Mouse (Mus musculus): ENCODE results near the gene Ppfia2. TPM values are rescaled to one million over a fixed set of nuclear protein-coding genes. Genes with fewer than 3 reads are reported as not detected.

The Ppfia2 gene
- total RNA-seq, 2 experiments from 2014 or later: 4.5 to 5.4 TPM

GRCm38 (mm10) chr10:106652276-106652675, 182.1 kb downstream of the Ppfia2 start:
- no peak for DNase-seq (ENCODE audit: low spot score in 2 of 2)

DNA sequence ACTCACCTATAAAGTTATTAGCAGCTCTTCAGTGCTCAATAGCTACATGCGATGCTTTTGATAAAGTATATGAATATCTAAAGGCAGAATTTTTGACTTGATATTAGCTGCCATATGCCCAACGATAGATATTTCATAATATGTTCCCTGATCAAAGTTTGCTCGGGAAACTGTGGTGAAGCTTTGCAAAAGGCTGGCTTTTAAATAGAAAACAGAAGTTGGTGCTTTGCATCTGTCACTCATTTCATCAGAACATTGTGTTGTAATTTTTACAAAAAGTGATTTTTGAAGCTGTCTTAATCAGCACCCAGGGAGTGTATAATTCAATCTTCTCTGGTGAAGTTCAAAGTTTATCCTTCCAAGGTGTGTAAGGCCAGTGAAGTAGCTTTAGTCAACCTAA, 195.1 kb downstream of the Ppfia2 start:
- DNase-seq (ENCODE audit: low spot score in 2 of 2): no peak

DNA sequence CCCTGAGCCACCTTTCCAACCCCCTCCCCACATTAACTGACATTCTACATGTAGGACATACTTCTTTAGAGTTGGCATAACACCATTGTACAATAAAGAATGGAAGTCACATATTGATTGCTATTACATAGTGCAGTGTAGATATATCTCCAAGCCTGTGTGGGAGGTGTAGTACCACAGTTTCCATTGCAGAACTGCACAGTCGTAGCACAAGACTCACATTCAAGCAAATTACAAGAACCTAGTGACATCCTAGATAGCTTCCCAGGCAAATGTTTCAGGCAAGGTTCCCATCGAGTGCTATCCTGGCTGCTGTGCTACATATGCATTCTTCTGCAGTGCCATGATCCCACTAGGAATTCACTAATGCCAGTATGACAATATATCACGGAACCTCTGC, 200.0 kb downstream of the Ppfia2 start:
- DNase-seq (ENCODE audit: low spot score in 2 of 2): no peak

- DNase-seq (ENCODE audit: low spot score in 2 of 2): no peak
Measured at GRCm38 (mm10) chr10:106681395-106681794, 211.3 kb downstream of the Ppfia2 start.

- no peak for DNase-seq (ENCODE audit: low spot score in 2 of 2)
Measured at GRCm38 (mm10) chr10:106685519-106685918, 215.4 kb downstream of the Ppfia2 start.

DNA sequence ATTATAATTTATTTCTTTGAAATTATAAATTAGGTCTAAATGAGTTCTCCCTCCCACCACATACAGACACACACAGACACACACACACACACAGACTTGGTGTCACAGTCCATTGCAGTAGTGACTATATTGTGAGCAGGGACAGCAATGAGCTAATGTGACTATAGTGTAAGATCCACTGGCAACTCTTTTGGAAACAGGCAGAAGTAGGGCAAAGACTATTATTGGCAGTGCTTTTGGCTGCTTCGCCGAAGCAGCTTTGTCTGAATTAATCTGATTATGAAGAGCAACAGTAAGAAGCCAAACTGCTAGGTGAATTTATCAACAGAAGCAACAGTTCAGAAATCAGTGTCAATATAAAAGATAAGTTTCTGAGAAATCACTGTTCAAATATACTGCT, 249.8 kb downstream of the Ppfia2 start:
- DNase-seq (ENCODE audit: low spot score in 2 of 2): no peak

DNA sequence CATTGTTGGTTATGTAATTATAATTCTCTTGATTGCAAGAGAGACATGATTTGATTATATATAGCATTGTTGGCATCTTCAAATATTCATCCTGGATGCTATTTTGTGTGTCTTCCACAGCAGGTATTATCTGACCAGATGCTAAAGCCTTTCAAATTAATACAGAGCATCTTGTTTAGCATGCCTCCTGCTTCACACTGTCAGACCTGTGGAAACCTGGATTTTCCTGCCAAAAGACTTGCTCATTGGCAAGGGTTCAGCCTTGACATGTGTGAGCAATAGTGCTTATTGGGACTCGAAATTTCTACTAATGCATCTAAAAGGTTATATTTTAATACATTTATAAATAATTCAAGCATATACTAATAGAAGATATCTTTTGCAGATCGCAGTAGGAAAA, 262.1 kb downstream of the Ppfia2 start:
- no peak for DNase-seq (ENCODE audit: low spot score in 2 of 2)

DNA sequence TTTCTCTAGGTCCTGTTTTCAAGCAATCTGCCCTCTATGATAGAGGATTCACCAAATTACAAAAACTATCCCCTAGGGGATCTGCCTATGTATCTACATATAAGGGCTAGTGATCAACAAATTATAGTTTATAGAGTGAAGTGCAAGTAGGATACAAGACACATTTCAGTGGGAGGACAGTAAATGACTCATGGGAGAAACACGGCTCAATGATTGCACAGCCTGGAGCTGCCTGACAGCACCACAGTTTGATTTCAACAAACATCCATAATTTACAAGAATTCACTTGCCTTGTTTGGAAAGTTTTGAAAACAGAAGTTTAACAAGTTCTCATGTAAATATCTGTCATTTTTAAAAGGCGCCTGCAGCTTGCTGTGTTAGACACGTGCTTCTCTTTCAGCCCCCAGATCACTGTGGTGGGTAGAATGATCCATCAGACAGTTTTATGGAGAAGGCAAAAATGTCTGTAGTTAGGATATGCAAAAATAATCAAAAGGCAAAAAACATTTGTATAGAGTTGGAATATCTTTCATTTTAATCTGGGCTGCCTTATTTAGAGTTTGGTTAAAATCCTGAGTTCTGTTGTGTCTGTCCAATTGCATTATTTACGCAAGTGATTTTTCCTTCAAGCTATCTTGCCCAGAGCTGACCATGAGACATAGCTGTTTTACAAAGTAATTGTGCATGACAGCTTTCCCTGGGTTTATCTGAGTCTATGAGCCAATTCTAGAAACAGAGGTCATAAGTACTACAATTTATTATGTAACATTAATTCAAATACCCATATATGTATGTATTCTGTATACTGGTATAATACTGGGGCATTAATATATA, 266.3 kb downstream of the Ppfia2 start:
- DNase-seq (ENCODE audit: low spot score in 2 of 2): no peak

DNA sequence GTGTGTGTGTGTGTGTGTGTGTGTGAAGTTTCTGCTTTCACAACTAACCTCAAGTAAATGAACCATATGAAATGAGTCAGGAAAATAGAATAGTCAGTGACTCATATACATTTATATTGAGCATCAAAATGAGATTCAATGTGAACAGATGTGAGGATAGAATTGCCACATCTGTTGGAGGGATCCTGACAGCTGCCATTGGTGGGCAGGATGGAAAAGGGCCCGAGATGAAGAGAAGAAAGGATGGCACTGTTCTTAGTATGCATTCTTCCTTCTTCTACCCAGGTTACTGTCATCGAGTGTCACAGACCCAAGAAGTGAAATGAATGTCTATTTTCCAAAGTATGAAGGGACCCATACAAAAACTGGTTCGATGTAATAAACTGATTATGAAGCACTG, 268.1 kb downstream of the Ppfia2 start:
- DNase-seq (ENCODE audit: low spot score in 2 of 2): no peak

GRCm38 (mm10) chr10:106744966-106745365, 274.8 kb downstream of the Ppfia2 start:
- no peak for DNase-seq (ENCODE audit: low spot score in 2 of 2)

DNA sequence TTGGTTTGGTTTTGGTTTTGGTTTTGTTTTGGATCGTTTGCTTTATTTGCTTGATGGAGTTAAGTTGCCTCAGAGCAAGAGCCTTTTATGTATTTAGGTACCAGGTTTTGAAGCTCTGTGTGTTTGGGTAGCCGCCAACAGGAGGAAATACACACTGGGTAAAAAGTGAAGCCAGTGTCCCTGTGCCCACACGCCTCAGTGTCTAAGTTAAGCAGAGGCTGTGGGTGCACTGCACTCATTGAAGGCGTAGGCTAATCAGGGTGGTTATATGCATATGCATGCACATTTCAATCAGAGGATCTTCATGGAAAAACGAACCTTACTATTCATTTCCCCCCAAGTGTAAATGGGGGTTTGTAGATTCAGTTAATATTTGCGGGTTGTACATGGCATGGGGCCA, 290.9 kb downstream of the Ppfia2 start:
- no peak for DNase-seq (ENCODE audit: low spot score in 2 of 2)

DNA sequence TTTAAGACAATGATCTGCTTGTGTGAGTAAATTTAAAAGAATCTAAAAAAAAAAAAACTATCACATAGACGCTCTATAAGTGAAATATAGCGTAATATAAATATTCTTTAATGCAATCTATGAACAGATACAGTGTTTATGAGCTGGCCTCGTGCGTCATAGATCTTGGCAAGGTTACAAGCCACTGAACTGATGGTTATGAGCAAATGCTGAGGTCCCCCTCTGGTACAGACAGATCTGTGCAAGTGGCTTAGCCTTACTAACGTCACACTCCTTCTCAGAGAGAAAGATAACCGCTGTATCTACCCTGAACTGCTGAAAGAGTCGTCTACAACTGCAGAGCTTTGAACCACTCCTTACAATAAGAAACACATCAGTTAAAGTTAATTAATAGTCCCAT, 293.6 kb downstream of the Ppfia2 start:
- no peak for DNase-seq (ENCODE audit: low spot score in 2 of 2)

DNA sequence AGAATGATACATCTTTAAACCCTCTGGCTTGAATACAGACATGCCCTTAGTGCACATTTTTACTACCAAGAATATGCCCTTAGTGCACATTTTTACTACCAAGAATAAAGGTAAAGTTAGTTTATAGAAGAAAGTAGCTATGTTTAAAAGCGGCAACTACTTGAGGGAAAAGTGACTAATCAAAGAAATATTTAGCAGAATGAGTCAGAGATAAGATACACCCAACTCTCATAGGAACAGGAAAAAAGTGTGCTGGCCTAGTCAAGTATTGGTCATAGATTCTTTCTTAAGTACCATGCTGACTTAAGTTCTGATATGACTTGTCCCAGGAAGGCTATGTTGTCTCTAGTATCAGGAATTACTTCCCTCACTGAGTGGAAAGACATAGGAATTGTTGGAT, 305.4 kb downstream of the Ppfia2 start:
- DNase-seq (ENCODE audit: low spot score in 2 of 2): no peak

DNA sequence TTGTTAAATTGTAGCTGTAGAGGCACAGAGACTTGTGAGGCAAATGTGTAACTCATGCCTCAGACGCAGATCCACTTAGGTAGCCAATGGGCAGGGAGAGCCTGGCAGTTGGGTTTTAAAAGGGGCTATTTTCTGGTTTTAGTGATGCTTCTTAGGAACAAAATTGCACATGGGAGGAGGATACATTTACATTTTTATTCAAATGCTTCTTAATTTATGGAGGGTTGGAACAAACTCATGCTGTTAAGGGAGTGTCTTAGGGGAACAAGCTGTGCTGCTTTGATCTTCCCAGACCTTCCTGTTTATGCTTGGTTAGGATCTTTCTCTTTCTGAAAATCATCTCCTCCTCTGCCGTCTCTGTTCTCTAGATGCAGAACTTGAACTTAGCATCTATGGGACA, 345.3 kb downstream of the Ppfia2 start:
- DNase-seq (ENCODE audit: low spot score in 2 of 2): no peak

DNA sequence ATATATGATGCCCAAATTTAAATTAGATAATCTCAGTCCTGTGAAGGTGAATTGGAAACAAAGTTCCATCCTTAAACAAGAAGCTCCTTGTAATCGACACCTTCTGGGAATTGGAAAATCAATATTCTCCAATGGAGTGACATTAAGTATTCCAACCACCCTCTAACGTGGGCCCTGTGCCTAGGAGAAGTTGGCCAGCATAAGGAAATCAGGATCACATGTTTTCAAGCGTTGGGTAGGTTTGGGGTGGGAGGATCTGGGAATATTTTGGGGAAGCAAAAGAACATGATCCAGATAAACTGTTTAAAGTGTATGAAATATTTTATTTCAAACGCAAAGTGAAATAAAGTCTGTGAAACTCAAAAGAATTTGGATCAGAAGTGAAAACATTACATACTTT, 348.2 kb downstream of the Ppfia2 start:
- no peak for DNase-seq (ENCODE audit: low spot score in 2 of 2)

DNA sequence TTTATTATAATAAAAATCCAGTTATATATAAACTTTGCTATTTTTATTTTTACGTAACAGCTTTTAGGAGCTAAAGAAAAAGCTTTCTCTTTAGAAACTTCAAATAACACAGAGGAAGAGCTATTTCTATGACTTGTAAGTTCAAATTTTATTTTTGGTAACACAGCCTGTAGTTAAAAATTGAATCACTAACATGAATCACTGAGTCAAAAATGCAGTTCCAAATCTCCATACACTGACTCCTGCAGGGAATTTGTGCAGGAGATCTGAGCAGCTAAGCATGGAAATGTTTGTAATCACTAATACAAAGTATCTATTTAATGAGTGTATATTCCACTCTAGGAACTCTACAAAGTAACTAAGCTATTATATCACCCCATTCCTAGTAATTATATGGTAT, 354.1 kb downstream of the Ppfia2 start:
- DNase-seq (ENCODE audit: low spot score in 2 of 2): no peak

GRCm38 (mm10) chr10:106838476-106838875, 368.3 kb downstream of the Ppfia2 start:
- no peak for DNase-seq (ENCODE audit: low spot score in 2 of 2)

- no peak for DNase-seq (ENCODE audit: low spot score in 2 of 2)
Measured at GRCm38 (mm10) chr10:106858106-106858505, 388.0 kb downstream of the Ppfia2 start.

DNA sequence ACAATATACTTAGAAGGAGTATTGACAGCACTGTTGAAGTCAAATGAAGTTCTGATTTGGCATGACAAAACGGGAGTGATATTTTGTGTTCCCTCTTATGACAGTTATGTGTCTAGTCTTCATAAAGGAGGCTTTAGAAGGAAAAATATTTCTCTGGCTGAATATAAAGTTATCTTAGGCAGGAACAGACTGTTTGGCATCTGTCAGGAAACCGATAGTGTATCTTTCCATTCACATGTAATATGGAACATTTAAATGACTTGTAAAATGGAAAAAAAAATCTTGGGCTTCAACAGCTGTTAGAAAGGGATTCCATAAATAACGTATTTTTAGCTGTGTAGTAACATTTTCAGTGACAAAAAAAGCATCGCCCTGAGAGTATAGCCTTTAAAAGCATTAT, 400.1 kb downstream of the Ppfia2 start:
- DNase-seq (ENCODE audit: low spot score in 2 of 2): no peak

DNA sequence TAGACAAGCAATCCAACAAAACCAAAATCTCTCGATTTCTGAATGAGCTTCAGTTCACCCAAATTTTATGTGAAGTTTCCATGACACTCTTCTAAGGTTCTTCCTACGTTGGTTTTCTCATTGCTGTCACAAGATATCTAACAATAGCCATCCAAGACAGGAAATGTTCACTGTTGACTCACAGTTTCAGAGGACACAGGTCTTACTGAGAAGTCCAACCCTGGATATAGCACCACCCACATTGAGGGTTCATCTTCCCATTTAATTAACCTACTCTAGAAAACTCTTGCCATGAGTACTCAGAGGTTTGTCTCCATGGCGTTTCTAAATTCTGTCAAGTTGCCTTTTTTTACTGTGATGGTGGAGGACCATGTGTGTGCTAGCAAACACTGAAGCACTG, 401.7 kb downstream of the Ppfia2 start:
- DNase-seq (ENCODE audit: low spot score in 2 of 2): no peak

DNA sequence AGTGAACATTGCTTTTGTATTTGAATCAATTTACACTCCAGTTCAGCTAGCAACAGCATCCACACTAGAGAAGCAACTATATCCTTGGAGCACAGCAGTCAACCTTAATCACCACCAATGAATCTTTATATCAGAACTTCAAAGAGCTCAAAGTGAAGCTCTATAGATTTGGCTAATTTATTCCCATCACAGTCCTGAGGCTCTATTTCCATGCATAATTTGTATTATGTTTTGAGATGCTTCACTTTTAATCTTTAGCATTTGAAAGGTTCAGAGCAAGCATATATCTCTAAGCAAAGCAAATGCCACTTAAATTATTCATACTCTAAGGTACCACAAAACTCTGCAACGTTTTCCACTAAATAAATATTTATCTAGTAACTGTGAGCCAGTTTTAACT, 402.6 kb downstream of the Ppfia2 start:
- DNase-seq (ENCODE audit: low spot score in 2 of 2): no peak

- DNase-seq (ENCODE audit: low spot score in 2 of 2): no peak
Measured at GRCm38 (mm10) chr10:106881330-106881729, 411.2 kb downstream of the Ppfia2 start.

DNA sequence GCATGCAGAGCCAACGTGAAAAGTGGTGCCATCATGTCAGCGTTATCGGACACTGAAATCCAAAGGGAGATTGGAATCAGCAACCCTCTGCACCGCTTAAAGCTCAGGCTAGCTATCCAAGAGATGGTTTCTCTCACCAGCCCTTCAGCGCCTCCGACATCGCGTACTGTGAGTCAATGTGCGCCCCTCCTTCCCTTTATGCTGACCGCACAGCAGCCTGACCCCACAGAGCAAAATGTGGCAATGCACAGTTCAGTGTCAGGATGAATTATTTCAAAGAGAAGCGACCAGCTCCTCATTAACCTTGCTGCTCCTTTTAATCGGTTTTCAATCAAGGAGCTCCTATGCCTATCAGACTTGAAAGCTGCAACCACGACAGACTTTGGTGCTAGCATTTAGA, 426.2 kb downstream of the Ppfia2 start:
- DNase-seq (ENCODE audit: low spot score in 2 of 2): no peak

Measured in adrenal gland, adult 18-20 months (tissue).